Mouse (Mus musculus) hematopoietic stem cell, adult 5-6 weeks (primary cell): ENCODE data around the gene Pank4. TPM values are rescaled to one million over a fixed set of nuclear protein-coding genes. Genes with fewer than 3 reads are reported as not detected.

ENCODE experiments used
- ATAC-seq, 2 experiments: fragments of 125-278 bp in 1 of 2; replicated peaks in 1 of 2; 2 replicates each; pipeline ENCODE4 v1.8.0; 2016 to 2017; ENCODE audit warnings: inconsistent platforms in 2 of 2, mild to moderate bottlenecking in 2 of 2, moderate number of reproducible peaks in 2 of 2, low read depth in 1 of 2, moderate TSS enrichment in 1 of 2; ENCODE audit not compliant: low FRiP score in 2 of 2, poor library complexity in 2 of 2, severe bottlenecking in 2 of 2, insufficient read depth in 1 of 2, low TSS enrichment in 1 of 2
- total RNA-seq: library from RNA; stranded (forward); fragments of 172-1452, 232-1000 nt; gene quantifications from 2 replicates; pipeline ENCODE4 v1.2.3, GENCODE M21; 2017

The Pank4 gene
- total RNA-seq, 1 experiment from 2014 or later: 26.7 TPM

GRCm38 (mm10) chr4:155018066-155018465, 54.1 kb downstream of the Pank4 start:
- no peak for ATAC-seq

GRCm38 (mm10) chr4:155018601-155019335, 54.8 kb downstream of the Pank4 start:
- peak; percentile 19 to 53; a peak in 2 of 4 replicates for ATAC-seq

GRCm38 (mm10) chr4:155019336-155019847, 55.5 kb downstream of the Pank4 start:
- ATAC-seq: no peak

GRCm38 (mm10) chr4:155020141-155020540, 56.2 kb downstream of the Pank4 start:
- ATAC-seq: no peak

GRCm38 (mm10) chr4:155020813-155021212, 56.9 kb downstream of the Pank4 start:
- ATAC-seq: no peak

- no peak for ATAC-seq
Observed at GRCm38 (mm10) chr4:155022228-155022855, 58.4 kb downstream of the Pank4 start.

GRCm38 (mm10) chr4:155024170-155025010, 60.5 kb downstream of the Pank4 start:
- no peak for ATAC-seq

Other genes starting within 250 kb of the Pank4 start
- not detected in 2 replicates for gene Ttc34, start 126.7 kb upstream of the Pank4 start, total RNA-seq
- gene Mmel1, start 94.5 kb upstream of the Pank4 start, total RNA-seq: not detected in 2 replicates
- gene Fam213b, start 65.0 kb upstream of the Pank4 start, total RNA-seq: 0.94 and 2.0 TPM in 2 replicates
- 29.9 and 48.0 TPM in 2 replicates for gene Tnfrsf14, start 35.6 kb upstream of the Pank4 start, total RNA-seq
- 1.4 TPM in 1 of 2 replicates, not detected in the other for gene Hes5, start 3.2 kb upstream of the Pank4 start, total RNA-seq
- gene Plch2, start 92.7 kb downstream of the Pank4 start, total RNA-seq: 0.19 TPM in 1 of 2 replicates, not detected in the other
- gene Pex10, start 102.9 kb downstream of the Pank4 start, total RNA-seq: 12.9 and 14.6 TPM in 2 replicates
- gene Rer1, start 122.3 kb downstream of the Pank4 start, total RNA-seq: 113 and 117 TPM in 2 replicates
- gene Morn1, start 122.5 kb downstream of the Pank4 start, total RNA-seq: 4.6 and 8.6 TPM in 2 replicates